Mouse (Mus musculus) liver, embryonic 11.5 days (tissue): ENCODE results near the gene Tmem106c. TPM values are rescaled to one million over a fixed set of nuclear protein-coding genes. Genes with fewer than 3 reads are reported as not detected.
A peak's percentile ranks its signal among the peaks of the same experiment; 100 is the strongest.

Experiments
- ATAC-seq: fragments of 200-750 bp; cut with Nextera tagmentation; replicated peaks from 2 replicates; pipeline ENCODE4 v1.8.0; 2017; ENCODE audit warnings: moderate number of reproducible peaks, mild to moderate bottlenecking, moderate TSS enrichment, moderate library complexity; ENCODE audit not compliant: low FRiP score
- DNase-seq: peaks from one replicate; pipeline ENCODE4 v3.0.0-alpha.2; 2017; ENCODE audit warnings: low spot score
- H3K27ac ChIP-seq: fragments of 300-500 bp; sonication (generic); 2 replicates; pipeline ENCODE4 v1.5.1; 2014; ENCODE audit warnings: mild to moderate bottlenecking, low read depth, low read length, control low read depth
- H3K27me3 ChIP-seq: fragments of 300-500 bp; sonication (generic); replicated peaks from 2 replicates; pipeline ENCODE4 v1.6.1; 2014; ENCODE audit warnings: low read length, mixed read lengths; ENCODE audit not compliant: control insufficient read depth, insufficient read depth
- H3K36me3 ChIP-seq: fragments of 300-500 bp; sonication (generic); 2 replicates; pipeline ENCODE4 v1.6.1; 2014; ENCODE audit warnings: mild to moderate bottlenecking, low read length, moderate library complexity, mixed read lengths; ENCODE audit not compliant: control insufficient read depth, insufficient read depth
- H3K4me1 ChIP-seq: fragments of 300-500 bp; sonication (generic); replicated peaks from 2 replicates; pipeline ENCODE4 v1.6.1; 2014; ENCODE audit warnings: low read length, mixed read lengths; ENCODE audit not compliant: control insufficient read depth, insufficient read depth
- H3K4me2 ChIP-seq: fragments of 300-500 bp; sonication (generic); 2 replicates; pipeline ENCODE4 v1.6.1; 2014; ENCODE audit warnings: mild to moderate bottlenecking, control low read depth, moderate library complexity
- H3K4me3 ChIP-seq: fragments of 300-500 bp; sonication (generic); 2 replicates; pipeline ENCODE4 v1.5.1; 2014; ENCODE audit warnings: low read depth, low read length, control low read depth
- H3K9ac ChIP-seq: fragments of 300-500 bp; sonication (generic); 2 replicates; pipeline ENCODE4 v1.6.1; 2014; ENCODE audit warnings: low read depth, low read length, control low read depth
- H3K9me3 ChIP-seq: fragments of 300-500 bp; sonication (generic); 2 replicates; pipeline ENCODE4 v1.6.1; 2016; ENCODE audit warnings: low read length, inconsistent platforms, mixed read lengths; ENCODE audit not compliant: control insufficient read depth
- WGBS: fragments of 180-500 bp; shearing (Covaris S2); extraction: QIAGEN DNeasy Blood & Tissue Kit; methylation state at CpG from one replicate; pipeline ENCODE4 v1.1.7; 2014; 5-methylcytosine and 5-hydroxymethylcytosine counted together
- polyA plus RNA-seq: library from polyadenylated mRNA; unstranded; fragments of >200 nt; fragmentation: Nextera tagmentation; extraction: Ambion mirVana; gene quantifications from 2 replicates; pipeline ENCODE4 v1.2.1, GENCODE M21; 2014

Tmem106c gene
- polyA plus RNA-seq, 1 experiment from 2014 or later, result 25.7 TPM

DNA sequence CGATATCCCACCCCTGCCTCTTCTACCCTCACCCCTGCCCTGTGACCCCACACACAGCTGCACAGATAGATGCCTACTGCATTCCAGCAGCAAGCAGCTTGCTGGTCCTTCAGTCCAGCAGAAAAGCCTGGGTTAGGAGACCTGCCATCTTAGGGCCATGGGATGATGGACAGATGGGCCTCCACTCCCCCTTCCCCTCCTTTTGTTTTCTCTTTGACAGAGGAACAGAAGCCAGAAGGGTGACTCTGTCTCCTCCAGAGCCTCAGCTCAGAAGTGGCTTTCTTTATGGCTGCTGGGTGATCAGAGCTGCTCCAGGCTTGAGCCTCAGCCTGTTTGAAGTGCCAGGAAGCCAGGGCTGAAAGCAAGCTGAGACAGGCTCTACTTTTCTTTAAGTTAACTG is 25.5 kb downstream of the Tmem106c start:
- WGBS, result 50% methylated on average over 1 of the region's 1 CpGs
- Histone ChIP-seq H3K9ac (no peak overlapping the region), H3K27me3 (no peaks in the 10 kb centered on the region; the same call in 1 of the 2 replicates), H3K4me2 (no peak overlapping the region), H3K9me3 (no peaks in the 10 kb centered on the region), H3K36me3 (no peaks in the 10 kb centered on the region), H3K27ac (0 out of 2 replicates have a peak overlapping the region, but pooled peaks have one; percentile 26), H3K4me1 (peaks cover 14% of the 10 kb centered on the region), H3K4me3 (no peak overlapping the region)
- no peak for DNase-seq
- ATAC-seq, result no peak

DNA sequence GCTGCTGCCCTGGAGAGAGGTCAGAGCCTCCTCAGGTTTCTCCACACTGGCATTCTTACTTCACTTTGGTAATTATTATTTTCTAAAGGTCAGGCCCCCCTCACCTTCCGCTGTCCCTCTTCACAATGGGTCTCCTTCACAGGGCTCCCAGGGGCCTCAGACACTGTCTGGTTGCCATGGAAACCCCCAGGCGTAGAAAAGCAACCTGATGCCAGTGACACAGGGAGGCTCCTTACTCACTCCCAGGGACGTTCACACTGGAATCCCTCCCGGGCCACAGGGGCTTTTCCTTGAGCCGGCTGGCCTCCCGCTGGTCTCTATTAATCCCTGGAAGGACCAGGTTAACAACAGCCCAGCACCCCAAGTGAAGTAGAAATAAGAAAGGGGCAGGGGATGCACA is 26.1 kb downstream of the Tmem106c start:
- no peaks in the 10 kb centered on the region for H3K36me3 ChIP-seq
- H3K4me2 ChIP-seq, result no peak overlapping the region

DNA sequence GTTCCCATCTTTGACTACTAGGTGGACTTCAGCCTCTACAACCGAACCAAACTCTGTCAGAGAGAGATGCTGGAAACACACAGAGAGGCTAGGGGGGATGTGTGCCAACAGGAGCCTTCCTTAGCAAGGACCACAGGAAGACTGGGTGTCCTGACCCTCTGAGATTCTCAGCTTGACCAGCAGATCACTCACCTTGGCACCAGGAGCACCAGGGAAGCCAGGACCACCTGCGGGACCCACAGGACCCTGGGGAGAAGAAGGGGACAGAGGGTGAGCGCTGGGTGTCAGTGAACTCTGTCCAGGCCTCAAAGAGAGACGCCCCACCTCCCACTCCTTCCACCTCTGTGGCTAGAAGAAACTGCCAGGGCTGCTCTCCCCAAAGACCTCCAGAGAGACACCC is 26.7 kb downstream of the Tmem106c start:
- no peak for ATAC-seq
- Histone ChIP-seq H3K4me2 (no peak overlapping the region; the same call in 1 of the 2 replicates), H3K4me1 (peaks cover 14% of the 10 kb centered on the region), H3K27ac (no peak overlapping the region), H3K27me3 (no peaks in the 10 kb centered on the region; the same call in 1 of the 2 replicates), H3K36me3 (no peaks in the 10 kb centered on the region), H3K9ac (no peak overlapping the region), H3K9me3 (no peaks in the 10 kb centered on the region), H3K4me3 (no peak overlapping the region)
- DNase-seq, result no peak
- WGBS, result 18% methylated on average over 4 of the region's 4 CpGs

More for the DNA sequence above, 26.1 kb downstream of the Tmem106c start:
- H3K9me3 ChIP-seq, result no peaks in the 10 kb centered on the region
- 8% methylated on average over 6 of the region's 6 CpGs for WGBS
- no peak overlapping the region for H3K27ac ChIP-seq
- H3K27me3 ChIP-seq, result no peaks in the 10 kb centered on the region; the same call in 1 of the 2 replicates
- ATAC-seq (no peak), DNase-seq (no peak)
- H3K4me1 ChIP-seq, result peaks cover 14% of the 10 kb centered on the region
- H3K9ac ChIP-seq, result no peak overlapping the region
- no peak overlapping the region for H3K4me3 ChIP-seq

DNA sequence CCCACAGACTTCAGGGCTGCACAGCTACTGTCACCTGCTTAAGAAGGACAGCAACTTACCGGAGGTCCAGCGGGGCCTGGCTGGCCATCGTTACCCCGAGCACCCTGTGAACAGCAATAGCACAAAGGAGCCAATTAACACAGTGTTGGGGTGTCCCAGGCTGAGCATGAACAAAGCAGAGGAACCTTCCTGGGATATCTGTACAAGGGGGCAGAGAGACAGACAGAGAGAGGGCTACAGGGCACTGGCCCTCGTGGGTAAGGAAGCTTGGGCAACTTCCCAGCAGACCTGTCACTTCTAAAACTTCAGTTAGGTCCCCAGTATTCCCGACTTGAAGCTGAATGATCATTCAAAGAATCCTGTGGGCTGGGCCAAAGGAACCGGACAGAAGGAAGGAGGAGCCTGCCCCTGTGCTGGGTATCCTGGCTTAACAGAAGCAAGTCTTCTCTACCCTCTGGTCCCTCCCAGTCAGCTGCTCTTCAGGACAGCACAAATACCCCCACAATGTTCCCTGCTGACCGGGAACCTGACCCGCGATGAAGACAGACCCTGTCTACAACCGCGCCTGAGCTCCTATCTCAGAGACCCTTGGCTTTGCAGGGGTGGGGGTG is 27.4 kb downstream of the Tmem106c start:
- ATAC-seq (no peak), DNase-seq (no peak)
- no peaks in the 10 kb centered on the region for H3K9me3 ChIP-seq
- H3K27ac ChIP-seq, result no peak overlapping the region
- peaks cover 14% of the 10 kb centered on the region for H3K4me1 ChIP-seq
- H3K9ac ChIP-seq, result no peak overlapping the region
- no peaks in the 10 kb centered on the region; the same call in 1 of the 2 replicates for H3K27me3 ChIP-seq
- H3K4me3 ChIP-seq, result no peak overlapping the region
- no peaks in the 10 kb centered on the region for H3K36me3 ChIP-seq
- 30% methylated on average over 12 of the region's 12 CpGs for WGBS
- H3K4me2 ChIP-seq, result no peak overlapping the region

DNA sequence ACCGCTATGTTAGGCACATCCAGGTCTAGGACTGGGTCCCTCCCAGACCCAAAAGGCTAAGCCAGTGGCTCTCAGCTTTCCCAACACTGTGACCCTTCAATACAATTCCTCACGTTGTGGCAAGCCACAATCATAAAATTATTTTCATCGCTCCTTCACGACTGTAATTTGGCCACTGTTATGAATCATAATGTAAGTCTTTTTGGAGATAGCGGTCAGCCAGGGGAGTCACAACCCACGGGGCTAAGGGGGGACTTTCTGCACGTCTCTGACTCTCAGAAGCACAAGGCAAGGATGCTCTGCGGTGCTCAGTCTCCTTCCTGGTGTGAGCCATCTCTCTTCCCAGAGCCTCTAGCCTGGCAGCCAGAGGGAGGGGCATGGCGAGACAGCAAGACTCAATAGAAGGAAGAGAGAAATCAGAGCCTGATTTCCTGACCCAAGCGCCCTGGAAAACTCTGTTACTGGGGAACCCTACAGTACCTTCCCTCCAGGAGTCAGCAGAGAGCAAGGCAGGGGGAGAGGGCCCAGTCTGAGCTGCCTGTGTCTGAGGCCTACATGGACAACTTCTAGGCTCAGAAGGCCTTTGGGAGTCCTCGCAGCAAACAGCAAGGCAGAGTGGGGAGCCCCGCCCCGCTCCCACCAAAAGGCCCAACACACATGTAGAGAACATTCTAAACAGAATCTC is 28.2 kb downstream of the Tmem106c start:
- Histone ChIP-seq H3K4me3 (no peak overlapping the region), H3K4me2 (peak overlapping the region; percentile 52), H3K9ac (0 out of 2 replicates have a peak overlapping the region, but pooled peaks have one; percentile 17), H3K27me3 (peaks cover 3% of the 10 kb centered on the region; the same call in 1 of the 2 replicates), H3K9me3 (no peaks in the 10 kb centered on the region), H3K27ac (peak overlapping the region; percentile 46; the same call in 1 of the 2 replicates), H3K36me3 (no peaks in the 10 kb centered on the region), H3K4me1 (peaks cover 14% of the 10 kb centered on the region)
- ATAC-seq (peak; percentile 28), DNase-seq (no peak)
- WGBS, result 45% methylated on average over 13 of the region's 13 CpGs

DNA sequence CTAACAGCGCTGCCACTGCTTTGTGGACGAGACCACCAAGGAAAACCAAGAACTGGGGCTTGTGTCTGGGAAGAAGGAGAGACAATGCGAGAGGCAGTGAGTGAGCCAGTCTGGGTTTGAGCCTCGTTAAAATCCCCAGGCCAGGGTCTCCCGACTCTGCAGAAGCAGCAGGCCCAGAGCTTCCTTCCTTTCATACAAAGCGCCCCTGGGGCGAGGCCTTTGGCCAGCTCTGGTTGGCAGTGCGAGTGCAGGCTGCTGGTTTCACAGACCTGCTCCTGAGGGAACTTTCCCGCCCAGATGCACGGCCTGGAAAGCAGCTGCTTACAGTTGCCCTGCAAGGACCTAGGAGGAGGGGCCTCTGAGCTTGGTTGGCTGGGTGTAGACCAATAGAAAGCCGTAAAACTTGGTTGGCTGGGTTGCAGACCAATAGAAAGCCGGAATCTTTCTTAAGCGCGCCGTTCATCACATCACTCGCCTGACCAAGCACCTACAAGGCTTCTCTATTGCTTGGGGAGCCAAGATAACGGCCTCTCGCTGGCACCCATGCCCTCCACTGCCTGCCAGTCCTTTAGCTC is 28.8 kb downstream of the Tmem106c start:
- peaks cover 14% of the 10 kb centered on the region for H3K4me1 ChIP-seq
- peak; percentile 73 for DNase-seq
- H3K36me3 ChIP-seq, result no peaks in the 10 kb centered on the region
- H3K27ac ChIP-seq, result peak overlapping the region; percentile 46; the same call in 1 of the 2 replicates
- H3K9me3 ChIP-seq, result no peaks in the 10 kb centered on the region
- ATAC-seq, result peak; percentile 90
- peaks cover 7% of the 10 kb centered on the region; the same call in 1 of the 2 replicates for H3K27me3 ChIP-seq
- peak overlapping the region; percentile 17; the same call in 1 of the 2 replicates for H3K9ac ChIP-seq
- H3K4me3 ChIP-seq, result peak overlapping the region; percentile 23; the same call in 1 of the 2 replicates
- WGBS, result 8% methylated on average over 18 of the region's 18 CpGs
- peak overlapping the region; percentile 52 for H3K4me2 ChIP-seq

DNA sequence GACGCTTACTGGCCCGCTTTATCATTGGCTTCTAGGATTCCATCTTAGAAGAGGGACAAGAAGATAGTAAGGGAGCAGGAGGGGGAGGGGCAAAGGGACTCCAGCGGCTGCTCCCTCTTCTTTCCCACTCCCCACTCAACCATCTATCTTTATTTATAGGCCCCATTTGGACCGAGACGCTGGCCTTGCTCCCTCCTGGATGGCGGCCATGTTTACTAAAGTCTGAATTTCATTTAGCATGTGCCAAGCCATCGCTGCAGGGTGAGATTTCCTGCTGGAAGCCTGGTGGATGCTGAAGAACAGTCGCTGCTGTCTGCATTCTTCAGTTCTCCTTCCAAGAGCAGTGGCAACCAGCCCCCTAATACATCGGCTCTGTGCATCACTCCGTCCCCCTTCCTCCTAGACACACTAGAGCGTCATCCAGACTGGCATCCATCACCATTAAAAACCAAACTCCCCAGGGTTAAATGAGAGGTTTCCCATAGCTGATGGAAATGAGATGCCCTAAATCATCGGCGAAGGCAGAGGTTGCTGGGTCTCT is 32.8 kb downstream of the Tmem106c start:
- H3K27ac ChIP-seq, result no peak overlapping the region
- WGBS, result 73% methylated on average over 13 of the region's 13 CpGs
- H3K9me3 ChIP-seq, result no peaks in the 10 kb centered on the region
- H3K27me3 ChIP-seq, result peaks cover 47% of the 10 kb centered on the region
- no peaks in the 10 kb centered on the region for H3K36me3 ChIP-seq
- peaks cover 7% of the 10 kb centered on the region; the same call in 1 of the 2 replicates for H3K4me1 ChIP-seq
- no peak overlapping the region for H3K4me2 ChIP-seq
- ATAC-seq (no peak), DNase-seq (no peak)
- no peak overlapping the region for H3K4me3 ChIP-seq
- H3K9ac ChIP-seq, result no peak overlapping the region

DNA sequence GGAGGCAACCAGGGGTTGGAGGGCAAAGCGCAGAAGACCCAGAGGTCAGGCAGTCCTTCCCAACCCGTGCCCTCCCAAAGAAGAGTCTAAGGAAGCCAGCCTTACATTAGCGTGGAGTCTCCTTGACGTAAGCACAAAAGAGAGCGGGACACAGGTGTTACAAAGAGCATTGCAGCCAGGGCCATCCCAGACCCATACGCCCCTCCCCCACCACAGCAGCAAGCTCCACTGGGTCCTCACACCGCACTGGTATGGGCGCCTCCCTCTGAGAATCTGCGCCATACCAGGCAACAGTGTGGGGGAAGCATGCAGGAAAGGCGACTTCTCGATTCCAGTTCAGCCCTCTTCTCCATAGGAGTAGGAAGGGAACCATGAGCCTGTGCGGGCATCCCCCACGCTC is 35.5 kb downstream of the Tmem106c start:
- Histone ChIP-seq H3K4me2 (no peak overlapping the region), H3K4me3 (no peak overlapping the region), H3K27ac (no peak overlapping the region), H3K36me3 (no peaks in the 10 kb centered on the region), H3K9me3 (no peaks in the 10 kb centered on the region), H3K27me3 (peaks cover 74% of the 10 kb centered on the region), H3K9ac (no peak overlapping the region), H3K4me1 (peaks cover 8% of the 10 kb centered on the region)
- no peak for DNase-seq
- WGBS, result 10% methylated on average over 13 of the region's 13 CpGs
- ATAC-seq, result no peak
